ENCODE assay signal across 7 mouse cellular contexts in the genomic region with DNA sequence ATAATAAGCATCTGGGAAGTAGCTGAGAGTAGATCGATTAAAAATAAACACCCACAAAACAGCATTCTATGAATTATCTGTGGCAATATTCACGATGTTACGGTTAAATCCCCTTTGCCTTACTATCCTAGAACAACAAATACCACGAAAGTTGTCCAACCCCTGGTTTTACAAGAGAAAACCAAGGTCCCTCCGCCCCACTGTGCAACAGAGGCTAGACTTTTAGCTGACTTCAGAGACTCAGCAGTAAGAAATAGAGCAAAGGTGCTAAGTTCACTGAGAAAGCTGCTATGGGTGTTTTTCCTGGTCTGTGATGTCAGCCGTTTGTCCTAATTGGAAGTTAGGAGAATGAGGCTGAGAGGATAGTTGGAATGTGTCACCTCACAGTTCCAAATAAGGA. TPM values are rescaled to one million over a fixed set of nuclear protein-coding genes. Genes with fewer than 3 reads are reported as not detected.
DNase-seq lines count a peak whose midpoint lies in the region; ATAC-seq and TF ChIP-seq lines count a peak whose summit lies in the region.

No protein-coding gene starts in this region.

- no peaks in the 10 kb centered on the region for H3K27me3 ChIP-seq in lung, embryonic 16.5 days (ENCODE audit: control insufficient read depth, insufficient read depth, low read depth, low read length)
- no peaks in the 10 kb centered on the region for H3K27me3 ChIP-seq in embryonic facial prominence, embryonic 14.5 days (replicated peaks; ENCODE audit: control insufficient read depth, insufficient read depth, low read length)
- H3K27me3 ChIP-seq in intestine, postnatal 0 days (replicated peaks; ENCODE audit: control insufficient read depth, insufficient read depth, low read length), result 0 out of 2 replicates have a peak, but pooled peaks cover 2% of the 10 kb centered on the region

- no peak for TF ChIP-seq POLR2A in olfactory bulb, adult 2 months (IDR thresholded peaks at IDR 0.05; ENCODE audit: insufficient read depth, low read depth, low read length)

- peak overlapping the region; percentile 68 for H3K9ac ChIP-seq in lung, embryonic 16.5 days (ENCODE audit: low read length)
- peak overlapping the region; percentile 66; the same call in 1 of the 2 replicates for H3K9ac ChIP-seq in embryonic facial prominence, embryonic 14.5 days (ENCODE audit: low read depth, low read length)
- peak overlapping the region; percentile 62; the same call in 1 of the 2 replicates for H3K9ac ChIP-seq in intestine, postnatal 0 days (ENCODE audit: low read depth, low read length)

- ATAC-seq in lung, embryonic 16.5 days (ENCODE audit: low read depth), result no peak
- ATAC-seq in embryonic facial prominence, embryonic 14.5 days (ENCODE audit: low read depth), result no peak
- ATAC-seq in intestine, postnatal 0 days, result peak; percentile 15; the same call in 1 of the 2 replicates

- no peak for DNase-seq in lung, postnatal 10 days
- no peak for DNase-seq in embryonic facial prominence, embryonic 14.5 days (ENCODE audit: low spot score)
- no peak for DNase-seq in spleen, postnatal 4 days (ENCODE audit: low spot score in 2 of 2)
- no peak for DNase-seq in gastrocnemius, adult 8-10 months (ENCODE audit: low spot score in 2 of 2)

- no peaks in the 10 kb centered on the region for H3K9me3 ChIP-seq in lung, embryonic 16.5 days (ENCODE audit: control insufficient read depth, low read length)
- H3K9me3 ChIP-seq in embryonic facial prominence, embryonic 14.5 days (ENCODE audit: control insufficient read depth, low read length), result no peaks in the 10 kb centered on the region
- H3K9me3 ChIP-seq in intestine, postnatal 0 days (ENCODE audit: control insufficient read depth), result no peaks in the 10 kb centered on the region

- peak overlapping the region; percentile 88 for H3K4me2 ChIP-seq in lung, embryonic 16.5 days (ENCODE audit: low read depth, low read length)
- H3K4me2 ChIP-seq in embryonic facial prominence, embryonic 14.5 days (ENCODE audit: low read depth, low read length), result peak overlapping the region; percentile 76
- H3K4me2 ChIP-seq in intestine, postnatal 0 days (replicated peaks; ENCODE audit: low read depth), result peak overlapping the region; percentile 76

- TF ChIP-seq CTCF in intestine, postnatal 0 days (IDR thresholded peaks at IDR 0.05; ENCODE audit: low read depth), result no peak
- TF ChIP-seq CTCF in olfactory bulb, adult 2 months (IDR thresholded peaks at IDR 0.05; ENCODE audit: insufficient read depth, low read depth, low read length), result no peak

- peaks cover 6% of the 10 kb centered on the region for H3K4me1 ChIP-seq in lung, embryonic 16.5 days (replicated peaks; ENCODE audit: control insufficient read depth, insufficient read depth, low read length)
- peaks cover 9% of the 10 kb centered on the region; the same call in 1 of the 2 replicates for H3K4me1 ChIP-seq in embryonic facial prominence, embryonic 14.5 days (ENCODE audit: control insufficient read depth, insufficient read depth, low read length)
- 0 out of 2 replicates have a peak, but pooled peaks cover 2% of the 10 kb centered on the region for H3K4me1 ChIP-seq in intestine, postnatal 0 days (replicated peaks; ENCODE audit: control insufficient read depth, insufficient read depth, low read length)
- H3K4me1 ChIP-seq in olfactory bulb, adult 2 months (ENCODE audit: control insufficient read depth, insufficient read depth, low read length), result peaks cover 16% of the 10 kb centered on the region

- WGBS in lung, embryonic 16.5 days, result 43% methylated on average over 6 of the region's 6 CpGs
- 55% methylated on average over 6 of the region's 6 CpGs for WGBS in embryonic facial prominence, embryonic 14.5 days
- WGBS in intestine, postnatal 0 days, result 48% methylated on average over 6 of the region's 6 CpGs
- 52% methylated on average over 6 of the region's 6 CpGs for WGBS in olfactory bulb, adult 2 months

- H3K27ac ChIP-seq in lung, embryonic 16.5 days (ENCODE audit: low read length), result peak overlapping the region; percentile 70
- peak overlapping the region; percentile 90 for H3K27ac ChIP-seq in embryonic facial prominence, embryonic 14.5 days (replicated peaks; ENCODE audit: low read depth, low read length)
- H3K27ac ChIP-seq in intestine, postnatal 0 days (ENCODE audit: low read depth, low read length), result peak overlapping the region; percentile 86
- peak overlapping the region; percentile 96; the same call in 1 of the 2 replicates for H3K27ac ChIP-seq in olfactory bulb, adult 2 months (ENCODE audit: insufficient read depth, low read depth, low read length)

- peak overlapping the region; percentile 53 for H3K4me3 ChIP-seq in lung, embryonic 16.5 days (ENCODE audit: low read length)
- H3K4me3 ChIP-seq in embryonic facial prominence, embryonic 14.5 days (ENCODE audit: low read depth, low read length), result peak overlapping the region; percentile 57
- peak overlapping the region; percentile 51 for H3K4me3 ChIP-seq in intestine, postnatal 0 days (ENCODE audit: low read depth, low read length)
- H3K4me3 ChIP-seq in olfactory bulb, adult 2 months (ENCODE audit: insufficient read depth, low read depth, low read length), result peak overlapping the region; percentile 80

- H3K36me3 ChIP-seq in lung, embryonic 16.5 days (ENCODE audit: control insufficient read depth, insufficient read depth, low read length), result no peaks in the 10 kb centered on the region
- H3K36me3 ChIP-seq in embryonic facial prominence, embryonic 14.5 days (ENCODE audit: control insufficient read depth, insufficient read depth, low read length), result peaks cover 2% of the 10 kb centered on the region
- peaks cover 6% of the 10 kb centered on the region; the same call in 1 of the 2 replicates for H3K36me3 ChIP-seq in intestine, postnatal 0 days (ENCODE audit: control insufficient read depth, insufficient read depth)

RNA-seq across cellular contexts. Expression of gene Apobr, which starts 1.0 kb away (rescaled TPM):
- polyA plus RNA-seq in lung, embryonic 16.5 days (2015; fragmentation: Nextera tagmentation; extraction: Ambion mirVana), result 1.6 and 2.3 TPM in 2 replicates
- polyA plus RNA-seq in embryonic facial prominence, embryonic 14.5 days (2014; fragmentation: Nextera tagmentation; extraction: Ambion mirVana), result 0.97 and 1.8 TPM in 2 replicates
- polyA plus RNA-seq in intestine, postnatal 0 days (2015; fragmentation: Nextera tagmentation; extraction: Ambion mirVana), result 0.44 and 0.57 TPM in 2 replicates
- not detected in 2 replicates for polyA plus RNA-seq in olfactory bulb, adult 2 months (2012; ENCODE audit: insufficient read depth, insufficient read length, low replicate concordance, missing spikeins)
- under 1 TPM; 0.15 to 0.94 (median 0.29) TPM for total RNA-seq in gastrocnemius, adult 8-10 months (2022)

RNA-seq across cellular contexts. Expression of gene Cln3, which starts 1.9 kb away (rescaled TPM):
- polyA plus RNA-seq in lung, embryonic 16.5 days (2015; fragmentation: Nextera tagmentation; extraction: Ambion mirVana), result 31.2 and 31.7 TPM in 2 replicates
- 27.8 and 31.8 TPM in 2 replicates for polyA plus RNA-seq in embryonic facial prominence, embryonic 14.5 days (2014; fragmentation: Nextera tagmentation; extraction: Ambion mirVana)
- 62.9 and 66.6 TPM in 2 replicates for polyA plus RNA-seq in intestine, postnatal 0 days (2015; fragmentation: Nextera tagmentation; extraction: Ambion mirVana)
- polyA plus RNA-seq in olfactory bulb, adult 2 months (2012; ENCODE audit: insufficient read depth, insufficient read length, low replicate concordance, missing spikeins), result not detected in 2 replicates
- total RNA-seq in gastrocnemius, adult 8-10 months (2022), result 10 to 100 TPM in 3 of 4 experiments, 1 to 10 TPM in 1; 9.0 to 14.7 (median 12.6) TPM

RNA-seq across cellular contexts. Expression of gene Il27, which starts 11.0 kb away (rescaled TPM):
- polyA plus RNA-seq in lung, embryonic 16.5 days (2015; fragmentation: Nextera tagmentation; extraction: Ambion mirVana), result not detected in 2 replicates
- not detected in 2 replicates for polyA plus RNA-seq in embryonic facial prominence, embryonic 14.5 days (2014; fragmentation: Nextera tagmentation; extraction: Ambion mirVana)
- polyA plus RNA-seq in intestine, postnatal 0 days (2015; fragmentation: Nextera tagmentation; extraction: Ambion mirVana), result 0.14 TPM in 1 of 2 replicates, not detected in the other
- not detected in 2 replicates for polyA plus RNA-seq in olfactory bulb, adult 2 months (2012; ENCODE audit: insufficient read depth, insufficient read length, low replicate concordance, missing spikeins)
- not detected for total RNA-seq in gastrocnemius, adult 8-10 months (2022)

RNA-seq across cellular contexts. Expression of gene Eif3c, which starts 17.6 kb away (rescaled TPM):
- 181 and 187 TPM in 2 replicates for polyA plus RNA-seq in lung, embryonic 16.5 days (2015; fragmentation: Nextera tagmentation; extraction: Ambion mirVana)
- polyA plus RNA-seq in embryonic facial prominence, embryonic 14.5 days (2014; fragmentation: Nextera tagmentation; extraction: Ambion mirVana), result 158 and 167 TPM in 2 replicates
- 141 and 150 TPM in 2 replicates for polyA plus RNA-seq in intestine, postnatal 0 days (2015; fragmentation: Nextera tagmentation; extraction: Ambion mirVana)
- 330 TPM in 1 of 2 replicates, not detected in the other for polyA plus RNA-seq in olfactory bulb, adult 2 months (2012; ENCODE audit: insufficient read depth, insufficient read length, low replicate concordance, missing spikeins)
- total RNA-seq in gastrocnemius, adult 8-10 months (2022), result 100 to 1,000 TPM; 151 to 172 (median 160) TPM

RNA-seq across cellular contexts. Expression of gene Nupr1, which starts 46.9 kb away (rescaled TPM):
- polyA plus RNA-seq in lung, embryonic 16.5 days (2015; fragmentation: Nextera tagmentation; extraction: Ambion mirVana), result 34.2 and 53.9 TPM in 2 replicates
- polyA plus RNA-seq in embryonic facial prominence, embryonic 14.5 days (2014; fragmentation: Nextera tagmentation; extraction: Ambion mirVana), result 29.3 and 39.9 TPM in 2 replicates
- polyA plus RNA-seq in intestine, postnatal 0 days (2015; fragmentation: Nextera tagmentation; extraction: Ambion mirVana), result 28.2 and 30.8 TPM in 2 replicates
- not detected in 2 replicates for polyA plus RNA-seq in olfactory bulb, adult 2 months (2012; ENCODE audit: insufficient read depth, insufficient read length, low replicate concordance, missing spikeins)
- 1 to 10 TPM; 3.5 to 6.7 (median 4.7) TPM for total RNA-seq in gastrocnemius, adult 8-10 months (2022)

Comparison
In these comparisons a context has a peak if more than half of its experiments do, and no peak if none do; other contexts are left out.
1. RNA of gene Cln3, which starts 1.9 kb away (polyA plus RNA-seq): 62.9 to 66.6 TPM in intestine, postnatal 0 days, 31.2 to 31.7 TPM in lung, embryonic 16.5 days and 27.8 to 31.8 TPM in embryonic facial prominence, embryonic 14.5 days; not detected in olfactory bulb, adult 2 months; every median in the first group is over 10 times any median in the second.
2. Peak in every context shown above with its lines, with median percentiles within 50 percentile points of each other: H3K27ac ChIP-seq, H3K4me2 ChIP-seq, H3K4me3 ChIP-seq and H3K9ac ChIP-seq.